8 mouse cellular contexts compared by ENCODE assay signal in the genomic region with DNA sequence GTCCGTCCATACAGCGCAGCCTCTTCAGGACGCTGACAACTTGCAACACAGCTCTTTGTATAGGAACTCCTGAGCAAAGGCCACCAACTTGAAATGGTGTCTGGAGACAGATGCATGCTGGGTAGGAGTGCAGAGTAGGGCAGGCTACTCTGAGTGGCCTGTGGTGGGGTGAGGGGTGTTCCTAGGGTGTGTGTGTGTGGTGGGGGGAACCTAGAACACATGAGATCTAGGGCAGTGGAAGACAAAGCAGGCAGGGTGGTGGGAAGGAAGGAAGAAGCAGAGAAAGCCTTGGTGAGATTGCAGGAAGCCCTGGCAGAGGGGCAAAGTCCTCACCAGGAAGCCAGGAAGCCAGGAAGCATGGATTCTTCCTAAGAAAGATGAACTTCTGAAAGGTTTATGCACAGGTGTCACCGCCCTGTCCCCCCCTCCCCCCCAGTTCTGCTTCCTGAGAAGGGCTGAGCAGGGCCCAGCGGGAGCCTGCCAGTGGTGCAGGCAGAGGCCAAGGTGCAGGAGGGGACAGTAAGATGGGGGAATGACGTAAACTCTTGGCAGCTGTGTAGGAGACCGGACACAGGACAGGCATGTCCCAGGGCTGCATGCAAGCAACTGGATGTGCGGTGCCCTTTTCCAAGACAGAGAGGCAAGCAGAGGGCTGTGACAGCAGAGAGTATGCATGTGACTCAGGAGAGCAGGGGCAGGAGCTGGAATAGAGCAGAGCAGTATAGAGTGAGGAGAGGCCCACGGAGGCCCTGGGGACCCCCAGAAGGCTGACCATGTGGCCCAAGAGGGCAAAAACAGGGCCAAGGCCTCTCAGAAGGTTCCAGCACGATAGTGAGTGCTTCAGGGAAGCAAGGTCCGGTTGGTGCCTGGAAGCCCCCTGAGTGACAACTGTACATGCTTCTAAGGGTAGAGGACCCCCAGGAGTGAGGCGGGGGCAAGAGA. TPM values are rescaled to one million over a fixed set of nuclear protein-coding genes. Genes with fewer than 3 reads are reported as not detected.
DNase-seq lines count a peak whose midpoint lies in the region; ATAC-seq lines count a peak whose summit lies in the region.

No protein-coding gene starts in this region.

- H3K9me3 ChIP-seq in neural tube, embryonic 11.5 days (ENCODE audit: control insufficient read depth, low read length), result no peaks in the 10 kb centered on the region
- no peaks in the 10 kb centered on the region for H3K9me3 ChIP-seq in heart, embryonic 16.5 days (replicated peaks; ENCODE audit: control insufficient read depth, low read length)

- DNase-seq in neural tube, embryonic 11.5 days (ENCODE audit: low spot score), result peak; percentile 17
- no peak for DNase-seq in neural tube, embryonic 10.5 days (ENCODE audit: extremely low spot score, low spot score)
- DNase-seq in kidney, postnatal 14 days, result peak; percentile 83
- peak; percentile 78 to 86 for DNase-seq in lung, postnatal 4 days
- DNase-seq in right cerebral cortex, postnatal 4 days, result no peak
- DNase-seq in spleen, postnatal 4 days (ENCODE audit: low spot score in 2 of 2), result no peak
- no peak for DNase-seq in Muller cell, postnatal 12 days (ENCODE audit: inconsistent ontology term)

- H3K4me2 ChIP-seq in neural tube, embryonic 11.5 days (ENCODE audit: low read depth), result peak overlapping the region; percentile 27
- peak overlapping the region; percentile 48 for H3K4me2 ChIP-seq in heart, embryonic 16.5 days (ENCODE audit: low read depth, low read length)

- H3K27ac ChIP-seq in neural tube, embryonic 11.5 days (ENCODE audit: low read depth, low read length), result peak overlapping the region; percentile 85
- peak overlapping the region; percentile 93 for H3K27ac ChIP-seq in heart, embryonic 16.5 days (ENCODE audit: low read length)

- H3K4me3 ChIP-seq in neural tube, embryonic 11.5 days (ENCODE audit: low read depth, low read length), result no peak overlapping the region
- no peak overlapping the region; the same call in 1 of the 2 replicates for H3K4me3 ChIP-seq in heart, embryonic 16.5 days (ENCODE audit: low read length)

- H3K9ac ChIP-seq in neural tube, embryonic 11.5 days (ENCODE audit: low read length), result peak overlapping the region; percentile 42
- H3K9ac ChIP-seq in heart, embryonic 16.5 days (ENCODE audit: low read length), result peak overlapping the region; percentile 67

- no peaks in the 10 kb centered on the region for H3K27me3 ChIP-seq in neural tube, embryonic 11.5 days (ENCODE audit: control insufficient read depth, insufficient read depth, low read length)
- no peaks in the 10 kb centered on the region; the same call in 1 of the 2 replicates for H3K27me3 ChIP-seq in heart, embryonic 16.5 days (ENCODE audit: control insufficient read depth, insufficient read depth, low read length)

- H3K36me3 ChIP-seq in neural tube, embryonic 11.5 days (ENCODE audit: control insufficient read depth, insufficient read depth, low read length), result peaks cover 2% of the 10 kb centered on the region; the same call in 1 of the 2 replicates
- peaks cover 1% of the 10 kb centered on the region for H3K36me3 ChIP-seq in heart, embryonic 16.5 days (ENCODE audit: control insufficient read depth, insufficient read depth)

- ATAC-seq in neural tube, embryonic 11.5 days (ENCODE audit: insufficient read depth, low FRiP score, low TSS enrichment), result no peak
- ATAC-seq in heart, embryonic 16.5 days (replicated peaks; ENCODE audit: extremely low read depth, insufficient read depth, low FRiP score), result peak; percentile 45; the same call in 1 of the 2 replicates

- H3K4me1 ChIP-seq in neural tube, embryonic 11.5 days (ENCODE audit: control insufficient read depth, insufficient read depth, low read length), result peaks cover 56% of the 10 kb centered on the region
- H3K4me1 ChIP-seq in heart, embryonic 16.5 days (ENCODE audit: control insufficient read depth, insufficient read depth, low read length), result peaks cover 55% of the 10 kb centered on the region

- WGBS in neural tube, embryonic 11.5 days, result 36% methylated on average over 12 of the region's 12 CpGs
- WGBS in heart, embryonic 16.5 days, result 29% methylated on average over 12 of the region's 12 CpGs

RNA-seq across cellular contexts. Expression of a gene that starts 11.3 kb away (rescaled TPM):
- polyA plus RNA-seq in neural tube, embryonic 11.5 days (2014; fragmentation: Nextera tagmentation; extraction: Ambion mirVana), result 59.5 and 60.2 TPM in 2 replicates
- polyA plus RNA-seq in heart, embryonic 16.5 days (2015; fragmentation: Nextera tagmentation; extraction: Ambion mirVana), result 9.5 and 13.4 TPM in 2 replicates

RNA-seq across cellular contexts. Expression of a gene that starts 17.9 kb away (rescaled TPM):
- polyA plus RNA-seq in neural tube, embryonic 11.5 days (2014; fragmentation: Nextera tagmentation; extraction: Ambion mirVana), result 0.31 and 0.72 TPM in 2 replicates
- 0.13 and 0.47 TPM in 2 replicates for polyA plus RNA-seq in heart, embryonic 16.5 days (2015; fragmentation: Nextera tagmentation; extraction: Ambion mirVana)

RNA-seq across cellular contexts. Expression of a gene that starts 33.7 kb away (rescaled TPM):
- 565 and 607 TPM in 2 replicates for polyA plus RNA-seq in neural tube, embryonic 11.5 days (2014; fragmentation: Nextera tagmentation; extraction: Ambion mirVana)
- 7.8 and 10.1 TPM in 2 replicates for polyA plus RNA-seq in heart, embryonic 16.5 days (2015; fragmentation: Nextera tagmentation; extraction: Ambion mirVana)

RNA-seq across cellular contexts. Expression of a gene that starts 45.2 kb away (rescaled TPM):
- polyA plus RNA-seq in neural tube, embryonic 11.5 days (2014; fragmentation: Nextera tagmentation; extraction: Ambion mirVana), result 0.14 TPM in 1 of 2 replicates, not detected in the other
- 0.18 TPM in 1 of 2 replicates, not detected in the other for polyA plus RNA-seq in heart, embryonic 16.5 days (2015; fragmentation: Nextera tagmentation; extraction: Ambion mirVana)

RNA-seq across cellular contexts. Expression of a gene that starts 51.6 kb away (rescaled TPM):
- polyA plus RNA-seq in neural tube, embryonic 11.5 days (2014; fragmentation: Nextera tagmentation; extraction: Ambion mirVana), result 14.5 and 16.9 TPM in 2 replicates
- 14.0 and 15.1 TPM in 2 replicates for polyA plus RNA-seq in heart, embryonic 16.5 days (2015; fragmentation: Nextera tagmentation; extraction: Ambion mirVana)

Comparison
In these comparisons a context has a peak if more than half of its experiments do, and no peak if none do; other contexts are left out.
1. DNase-seq: peak in neural tube, embryonic 11.5 days (single experiment), kidney, postnatal 14 days (single experiment) and lung, postnatal 4 days (2 of 2); none in neural tube, embryonic 10.5 days (single experiment), right cerebral cortex, postnatal 4 days (single experiment), spleen, postnatal 4 days (0 of 2) and Muller cell, postnatal 12 days (single experiment).
2. RNA of a gene that starts 33.7 kb away (polyA plus RNA-seq): 565 to 607 TPM in neural tube, embryonic 11.5 days; 7.8 to 10.1 TPM in heart, embryonic 16.5 days; every median in the first group is over 10 times any median in the second.